Mouse (Mus musculus): ENCODE data around the gene Hook2. TPM values are rescaled to one million over a fixed set of nuclear protein-coding genes. Genes with fewer than 3 reads are reported as not detected.

The Hook2 gene
- polyA plus RNA-seq, 1 experiment from 2014 or later = 41.1 TPM

GRCm38 (mm10) chr8:84963952-84964351 is 26.5 kb upstream of the Hook2 start:
- H3K27ac ChIP-seq = no peak overlapping the region
- no peak overlapping the region for H3K4me3 ChIP-seq
- 93% methylated on average over 4 of the region's 4 CpGs for WGBS
- no peaks in the 10 kb centered on the region for H3K9me3 ChIP-seq
- H3K4me1 ChIP-seq = peaks cover 32% of the 10 kb centered on the region
- H3K36me3 ChIP-seq (replicated peaks) = no peaks in the 10 kb centered on the region
- no peaks in the 10 kb centered on the region for H3K27me3 ChIP-seq (replicated peaks)
- no peak overlapping the region for H3K9ac ChIP-seq
- ATAC-seq (replicated peaks) = no peak
- H3K4me2 ChIP-seq = no peak overlapping the region

DNA sequence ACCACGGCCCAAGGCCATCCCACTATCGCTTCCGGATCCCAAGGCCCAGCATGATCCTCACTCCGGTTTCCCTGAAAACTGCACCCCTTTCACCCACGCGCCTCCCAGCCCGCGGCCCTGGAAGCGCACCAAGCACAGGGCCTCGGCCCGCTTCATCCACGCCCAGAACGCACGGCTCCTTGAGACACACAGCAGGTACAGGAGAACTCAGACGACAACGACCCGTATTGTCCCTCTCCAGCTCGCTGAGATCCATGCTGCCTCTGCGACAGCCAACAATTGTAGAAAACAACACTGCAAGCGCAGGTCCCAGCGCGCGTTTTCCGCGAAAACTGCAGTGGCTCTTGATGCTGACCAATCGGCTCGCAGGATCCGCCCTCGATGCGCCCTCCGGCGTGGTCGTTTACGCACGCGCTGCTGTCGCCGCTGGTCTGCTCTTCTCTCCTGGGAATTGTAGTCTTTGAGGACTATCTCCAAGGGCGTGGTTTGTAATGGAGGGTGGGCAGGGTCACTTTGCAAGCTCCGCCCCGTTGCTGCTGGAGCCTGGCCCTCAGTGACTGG is 24.6 kb upstream of the Hook2 start:
- no peaks in the 10 kb centered on the region for H3K9me3 ChIP-seq
- peak overlapping the region; percentile 55 for H3K9ac ChIP-seq
- no peaks in the 10 kb centered on the region for H3K27me3 ChIP-seq (replicated peaks)
- ATAC-seq (replicated peaks) = peak; percentile 76
- peak overlapping the region; percentile 88 for H3K4me2 ChIP-seq
- no peaks in the 10 kb centered on the region; the same call in 1 of the 2 replicates for H3K36me3 ChIP-seq (replicated peaks)
- under 1% methylated on average over 41 of the region's 41 CpGs for WGBS
- H3K4me3 ChIP-seq = peak overlapping the region; percentile 67
- H3K27ac ChIP-seq = peak overlapping the region; percentile 77
- H3K4me1 ChIP-seq = peaks cover 38% of the 10 kb centered on the region

DNA sequence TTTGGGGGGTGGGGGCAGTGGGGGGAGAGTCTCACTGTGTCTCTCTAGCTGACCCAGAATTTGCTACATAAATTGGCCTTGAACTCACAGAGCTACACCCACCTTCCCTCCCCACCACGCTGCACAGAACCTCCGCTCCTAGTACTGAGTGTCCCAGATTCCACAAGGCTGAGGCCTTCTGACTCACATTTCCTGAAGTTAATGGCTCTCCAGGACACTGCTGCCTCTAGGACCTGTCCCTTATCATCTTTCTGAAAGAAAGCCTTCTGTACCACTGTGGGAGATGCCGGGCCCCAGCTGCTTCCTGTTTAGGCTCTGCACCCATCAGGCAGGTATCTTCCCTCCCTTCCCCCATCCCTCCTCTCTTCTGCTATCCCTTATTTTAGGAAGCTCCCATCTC is 23.8 kb upstream of the Hook2 start:
- Histone ChIP-seq H3K9me3 (no peaks in the 10 kb centered on the region), H3K4me2 (peak overlapping the region; percentile 88), H3K4me1 (peaks cover 46% of the 10 kb centered on the region), H3K36me3 (replicated peaks) (peaks cover 2% of the 10 kb centered on the region), H3K27ac (0 out of 2 replicates have a peak overlapping the region, but pooled peaks have one; percentile 77), H3K4me3 (no peak overlapping the region), H3K27me3 (replicated peaks) (no peaks in the 10 kb centered on the region), H3K9ac (no peak overlapping the region)
- no peak; the same call in 1 of the 2 replicates for ATAC-seq (replicated peaks)
- 59% methylated on average over 3 of the region's 3 CpGs for WGBS

- H3K27me3 ChIP-seq (replicated peaks) = no peaks in the 10 kb centered on the region
- no peak overlapping the region for H3K4me3 ChIP-seq
- H3K36me3 ChIP-seq (replicated peaks) = peaks cover 12% of the 10 kb centered on the region
- 86% methylated on average over 13 of the region's 13 CpGs for WGBS
- peaks cover 51% of the 10 kb centered on the region for H3K4me1 ChIP-seq
- no peak overlapping the region for H3K27ac ChIP-seq
- no peaks in the 10 kb centered on the region for H3K9me3 ChIP-seq
- no peak overlapping the region for H3K4me2 ChIP-seq
- H3K9ac ChIP-seq = no peak overlapping the region
- ATAC-seq (replicated peaks) = no peak
Observed at GRCm38 (mm10) chr8:84967532-84968304, 22.7 kb upstream of the Hook2 start.

DNA sequence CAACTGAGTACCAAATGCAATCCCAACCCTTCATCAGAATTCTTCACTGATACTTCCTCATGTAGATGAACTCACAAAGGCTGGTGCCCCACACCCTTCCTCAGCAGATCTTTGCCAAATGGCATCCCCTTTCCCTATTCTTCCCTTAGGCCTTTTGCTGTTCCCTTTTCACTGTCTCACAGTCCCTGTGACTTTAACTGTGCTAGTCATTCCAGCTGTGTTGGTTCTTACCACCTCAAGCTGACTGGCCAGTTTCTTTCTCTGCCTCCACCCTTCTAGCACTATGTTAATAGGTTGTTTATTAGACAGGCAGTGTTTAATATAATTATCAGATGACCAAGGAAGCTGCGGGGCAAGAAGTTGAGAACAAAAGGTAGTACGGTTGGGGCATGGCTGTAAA is 21.8 kb upstream of the Hook2 start:
- WGBS = 20% methylated on average over 2 of the region's 2 CpGs
- H3K9me3 ChIP-seq = no peaks in the 10 kb centered on the region
- peak overlapping the region; percentile 78; the same call in 1 of the 2 replicates for H3K27ac ChIP-seq
- peak overlapping the region; percentile 94 for H3K4me2 ChIP-seq
- no peak for ATAC-seq (replicated peaks)
- H3K4me1 ChIP-seq = peaks cover 51% of the 10 kb centered on the region
- H3K27me3 ChIP-seq (replicated peaks) = no peaks in the 10 kb centered on the region
- peaks cover 19% of the 10 kb centered on the region for H3K36me3 ChIP-seq (replicated peaks)
- H3K4me3 ChIP-seq = peak overlapping the region; percentile 71
- peak overlapping the region; percentile 84; the same call in 1 of the 2 replicates for H3K9ac ChIP-seq

DNA sequence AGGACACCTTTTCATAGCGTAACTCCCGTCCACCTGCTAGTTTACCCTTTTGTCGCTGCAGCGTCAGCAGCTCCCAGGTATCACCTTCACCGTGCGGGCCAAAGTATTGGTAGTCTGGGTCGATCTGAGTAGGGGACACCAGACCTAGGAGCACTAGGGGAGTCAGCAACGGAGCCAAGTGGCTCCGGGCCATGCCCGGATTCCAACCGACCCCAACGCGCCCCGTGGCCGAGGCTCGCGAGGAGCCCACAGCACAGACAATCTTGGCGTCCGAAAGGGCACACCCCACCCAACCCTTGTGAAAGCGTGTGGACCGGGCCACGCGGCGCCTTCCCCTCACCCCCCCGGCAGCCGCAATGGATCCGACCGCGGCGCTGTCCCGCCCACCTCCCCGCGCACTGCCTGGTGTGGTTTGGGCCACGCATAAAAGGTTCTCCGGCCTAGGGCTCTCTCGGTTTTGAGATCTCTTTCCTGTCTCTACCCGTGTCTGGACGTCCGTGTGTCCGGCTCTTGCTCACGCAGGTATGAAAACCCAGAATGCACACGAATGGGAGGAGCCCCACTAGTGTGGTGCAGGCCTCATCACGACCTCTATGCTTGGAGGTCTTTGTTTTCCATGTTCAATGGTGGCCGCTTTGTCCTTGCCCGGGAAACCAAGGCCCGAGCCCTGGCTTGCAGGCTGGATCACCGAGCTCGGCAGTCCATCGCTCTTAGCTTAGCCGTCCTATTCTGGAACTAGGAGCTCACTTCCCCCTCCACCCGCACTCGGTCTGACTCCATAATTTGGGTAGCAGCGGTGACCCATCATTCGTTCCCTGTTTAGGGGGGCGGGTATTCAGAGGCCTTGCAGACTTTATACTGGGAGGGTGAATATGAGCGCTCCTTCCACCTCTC is 20.9 kb upstream of the Hook2 start, which contains the start of the genes Gm49661, Prdx2 and Rnaseh2a:
TSS of gene Gm49661 (minus strand) at position 193 of the 894 bp plus-strand sequence.
TSS of gene Prdx2 (plus strand) at position 347 of the 894 bp plus-strand sequence.
TSS of gene Rnaseh2a (minus strand) at position 527 of the 894 bp plus-strand sequence.
- Histone ChIP-seq H3K4me1 (peaks cover 51% of the 10 kb centered on the region), H3K36me3 (replicated peaks) (peaks cover 22% of the 10 kb centered on the region), H3K9me3 (no peaks in the 10 kb centered on the region), H3K4me2 (peak within 1 kb of the TSS; percentile 94), H3K27me3 (replicated peaks) (no peaks in the 10 kb centered on the region), H3K4me3 (peak within 1 kb of the TSS; percentile 71), H3K27ac (peak within 1 kb of the TSS; percentile 78), H3K9ac (peak within 1 kb of the TSS; percentile 84)
- WGBS = under 1% methylated on average over 56 of the region's 56 CpGs
- ATAC-seq (replicated peaks) = peak; percentile 78

GRCm38 (mm10) chr8:84970135-84970790 is 20.1 kb upstream of the Hook2 start:
- peaks cover 22% of the 10 kb centered on the region for H3K36me3 ChIP-seq (replicated peaks)
- no peaks in the 10 kb centered on the region for H3K9me3 ChIP-seq
- peaks cover 52% of the 10 kb centered on the region for H3K4me1 ChIP-seq
- no peaks in the 10 kb centered on the region for H3K27me3 ChIP-seq (replicated peaks)
- 6% methylated on average over 21 of the region's 21 CpGs for WGBS
- peak overlapping the region; percentile 94 for H3K4me2 ChIP-seq
- no peak for ATAC-seq (replicated peaks)
- peak overlapping the region; percentile 71 for H3K4me3 ChIP-seq
- peak overlapping the region; percentile 84 for H3K9ac ChIP-seq
- H3K27ac ChIP-seq = peak overlapping the region; percentile 78

GRCm38 (mm10) chr8:84970913-84971312 is 19.5 kb upstream of the Hook2 start:
- H3K36me3 ChIP-seq (replicated peaks) = peaks cover 22% of the 10 kb centered on the region
- H3K9ac ChIP-seq = peak overlapping the region; percentile 84
- H3K27ac ChIP-seq = peak overlapping the region; percentile 78
- H3K9me3 ChIP-seq = no peaks in the 10 kb centered on the region
- H3K4me3 ChIP-seq = peak overlapping the region; percentile 71
- peaks cover 54% of the 10 kb centered on the region for H3K4me1 ChIP-seq
- H3K4me2 ChIP-seq = peak overlapping the region; percentile 94
- ATAC-seq (replicated peaks) = no peak
- no peaks in the 10 kb centered on the region for H3K27me3 ChIP-seq (replicated peaks)
- WGBS = 53% methylated on average over 5 of the region's 5 CpGs

- no peaks in the 10 kb centered on the region for H3K9me3 ChIP-seq
- H3K36me3 ChIP-seq (replicated peaks) = peaks cover 22% of the 10 kb centered on the region
- no peak overlapping the region for H3K9ac ChIP-seq
- H3K4me3 ChIP-seq = no peak overlapping the region
- WGBS = 85% methylated on average over 1 of the region's 1 CpGs
- no peak for ATAC-seq (replicated peaks)
- H3K27me3 ChIP-seq (replicated peaks) = peaks cover 12% of the 10 kb centered on the region
- H3K27ac ChIP-seq = no peak overlapping the region
- no peak overlapping the region for H3K4me2 ChIP-seq
- peaks cover 61% of the 10 kb centered on the region for H3K4me1 ChIP-seq
Observed at GRCm38 (mm10) chr8:84973079-84973478, 17.3 kb upstream of the Hook2 start.

DNA sequence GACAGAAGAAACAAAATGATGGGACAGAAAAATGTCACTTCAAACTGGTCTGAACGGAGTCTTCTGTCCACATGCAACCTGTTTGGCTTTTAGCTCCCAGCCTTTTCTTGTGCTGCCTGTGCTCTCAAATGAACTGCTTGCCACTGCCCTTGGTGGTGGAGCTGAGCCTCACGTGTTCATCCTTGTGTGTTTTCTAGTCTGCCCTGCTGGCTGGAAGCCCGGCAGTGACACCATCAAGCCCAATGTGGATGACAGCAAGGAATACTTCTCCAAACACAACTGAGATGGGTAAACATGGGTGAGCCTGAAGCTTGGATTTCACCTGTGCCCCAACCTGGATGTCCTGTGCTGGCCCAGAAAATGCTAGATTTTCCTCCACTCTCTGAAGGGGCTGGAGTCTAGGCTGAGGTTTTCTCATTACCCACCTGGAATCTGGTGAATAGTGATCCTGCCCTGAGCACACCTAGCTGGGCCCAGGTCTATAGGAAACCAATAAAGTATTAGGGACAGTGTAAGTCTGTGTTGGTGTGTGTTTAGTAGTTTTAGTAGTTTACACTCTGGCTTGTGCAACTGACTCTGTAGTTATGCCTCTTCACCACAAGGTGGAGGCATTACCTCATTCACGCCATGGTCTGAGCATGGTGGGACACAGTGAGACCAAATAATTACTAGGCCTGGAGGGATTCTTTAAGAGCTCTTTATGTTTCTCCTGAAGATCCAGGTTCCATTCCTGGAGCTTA is 16.4 kb upstream of the Hook2 start:
- WGBS = 62% methylated on average over 4 of the region's 4 CpGs
- no peaks in the 10 kb centered on the region for H3K9me3 ChIP-seq
- peaks cover 61% of the 10 kb centered on the region for H3K4me1 ChIP-seq
- no peak overlapping the region for H3K4me3 ChIP-seq
- no peak overlapping the region for H3K4me2 ChIP-seq
- H3K27me3 ChIP-seq (replicated peaks) = peaks cover 13% of the 10 kb centered on the region
- no peak for ATAC-seq (replicated peaks)
- no peak overlapping the region for H3K27ac ChIP-seq
- H3K36me3 ChIP-seq (replicated peaks) = peaks cover 22% of the 10 kb centered on the region
- H3K9ac ChIP-seq = no peak overlapping the region

DNA sequence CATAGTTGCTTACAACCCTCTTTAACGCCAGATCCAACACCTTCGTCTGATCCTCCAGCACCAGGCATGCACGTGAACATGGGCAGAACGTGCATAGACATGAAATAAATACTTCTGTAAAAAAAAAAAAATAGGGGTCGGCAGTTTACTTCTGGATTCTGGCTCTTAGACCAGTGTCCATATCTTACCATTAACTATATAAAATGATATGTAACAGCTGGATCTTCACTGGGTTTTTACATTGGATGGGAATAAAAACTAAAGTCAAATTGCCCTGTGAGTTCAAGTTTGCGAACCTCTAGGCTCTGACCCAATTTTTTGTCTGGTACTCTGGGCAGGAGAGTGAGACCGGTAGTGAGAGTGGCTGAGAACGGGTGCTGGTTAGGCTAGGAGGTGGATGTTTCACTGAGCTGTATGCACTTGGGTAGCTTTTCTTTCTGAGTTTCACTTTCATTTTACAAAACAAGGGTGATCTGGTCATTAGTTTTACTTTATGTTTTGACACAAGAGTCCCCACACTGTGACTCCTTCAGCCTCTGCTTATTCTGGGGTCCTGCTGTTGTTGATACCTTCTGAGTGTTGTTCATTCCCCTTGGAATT is 15.8 kb upstream of the Hook2 start:
- WGBS = 86% methylated on average over 8 of the region's 8 CpGs
- H3K4me1 ChIP-seq = peaks cover 68% of the 10 kb centered on the region
- ATAC-seq (replicated peaks) = no peak
- H3K4me3 ChIP-seq = no peak overlapping the region
- no peak overlapping the region for H3K4me2 ChIP-seq
- H3K27me3 ChIP-seq (replicated peaks) = peaks cover 13% of the 10 kb centered on the region
- no peaks in the 10 kb centered on the region for H3K9me3 ChIP-seq
- no peak overlapping the region for H3K9ac ChIP-seq
- H3K27ac ChIP-seq = no peak overlapping the region
- peaks cover 22% of the 10 kb centered on the region for H3K36me3 ChIP-seq (replicated peaks)
